10 mouse cellular contexts compared by ENCODE assay signal in the genomic region with DNA sequence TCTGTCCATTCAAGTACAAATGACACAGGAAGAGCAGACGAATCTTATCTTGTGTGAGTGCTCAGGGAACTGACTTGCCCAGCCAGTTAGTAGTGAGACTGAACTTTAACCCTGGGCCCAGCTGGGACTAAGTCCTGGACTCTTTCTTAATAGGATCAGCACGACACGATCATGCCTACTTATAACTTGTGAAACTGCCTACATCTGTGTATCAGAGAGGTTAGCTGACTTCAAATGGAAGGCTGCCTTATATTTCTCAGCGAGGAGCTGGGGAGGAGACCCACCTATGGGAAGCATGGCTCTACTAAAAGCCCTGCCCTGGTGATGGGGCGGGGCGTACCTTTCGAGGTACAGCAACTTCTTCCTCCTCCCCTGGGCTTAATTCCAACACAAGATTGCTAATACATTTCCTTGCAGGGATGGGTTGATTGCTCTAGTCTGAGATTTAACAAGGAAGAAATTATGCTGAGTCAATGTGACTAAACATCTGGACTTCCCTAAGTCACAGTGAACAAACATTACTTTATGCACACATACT. TPM values are rescaled to one million over a fixed set of nuclear protein-coding genes. Genes with fewer than 3 reads are reported as not detected.
DNase-seq lines count a peak whose midpoint lies in the region; ATAC-seq and TF ChIP-seq lines count a peak whose summit lies in the region.
"Had no signal": no experiment of that assay in that cellular context is flagged by ENCODE, and none has a peak within 500 bp of the region (broad histone marks: within the 10 kb centered on the region; RNA-seq: fewer than 3 reads in every experiment).

No protein-coding gene starts in this region.

- H3K4me3 ChIP-seq in heart, embryonic 16.5 days (ENCODE audit: low read length), result no peak overlapping the region
- peak overlapping the region; percentile 73 for H3K4me3 ChIP-seq in megakaryocyte, embryonic 14.5 days (replicated peaks)
- no peak overlapping the region for H3K4me3 ChIP-seq in midbrain, embryonic 14.5 days (replicated peaks; ENCODE audit: low read depth, low read length)
- H3K4me3 ChIP-seq: forebrain, embryonic 12.5 days; limb, embryonic 13.5 days had no signal

- TF ChIP-seq CTCF in Patski (IDR thresholded peaks at IDR 0.05), result no peak

- H3K9me3 ChIP-seq in heart, embryonic 16.5 days (replicated peaks; ENCODE audit: control insufficient read depth, low read length), result no peaks in the 10 kb centered on the region
- no peaks in the 10 kb centered on the region for H3K9me3 ChIP-seq in megakaryocyte, embryonic 14.5 days
- H3K9me3 ChIP-seq in midbrain, embryonic 14.5 days (ENCODE audit: control insufficient read depth, low read length), result no peaks in the 10 kb centered on the region
- H3K9me3 ChIP-seq: forebrain, embryonic 12.5 days; limb, embryonic 13.5 days had no signal

- no peak overlapping the region for H3K9ac ChIP-seq in heart, embryonic 16.5 days (ENCODE audit: low read length)
- no peak overlapping the region for H3K9ac ChIP-seq in midbrain, embryonic 14.5 days (replicated peaks; ENCODE audit: low read length)
- H3K9ac ChIP-seq: forebrain, embryonic 12.5 days; limb, embryonic 13.5 days had no signal

- CTCF ChIA-PET in Patski (lab: Charles Lee), result interaction anchor here (1.7 to 2.3 kb wide), 2 partner anchors 13 to 26 kb away, joined by 3 to 6 read pairs; no protein-coding TSS in a partner anchor

- POLR2A ChIA-PET in Patski (lab: Charles Lee), result no interaction called here

- no peaks in the 10 kb centered on the region for H3K27me3 ChIP-seq in heart, embryonic 16.5 days (ENCODE audit: control insufficient read depth, insufficient read depth, low read length)
- no peaks in the 10 kb centered on the region for H3K27me3 ChIP-seq in Patski
- peaks cover 2% of the 10 kb centered on the region for H3K27me3 ChIP-seq in megakaryocyte, embryonic 14.5 days (replicated peaks)
- H3K27me3 ChIP-seq in midbrain, embryonic 14.5 days (ENCODE audit: control insufficient read depth, insufficient read depth, low read length), result no peaks in the 10 kb centered on the region
- H3K27me3 ChIP-seq: forebrain, embryonic 12.5 days; limb, embryonic 13.5 days had no signal

- H3K27ac ChIP-seq in heart, embryonic 16.5 days (ENCODE audit: low read length), result peak overlapping the region; percentile 13
- no peak overlapping the region for H3K27ac ChIP-seq in midbrain, embryonic 14.5 days (replicated peaks; ENCODE audit: low read depth, low read length)
- H3K27ac ChIP-seq: forebrain, embryonic 12.5 days; limb, embryonic 13.5 days had no signal

- no peak for DNase-seq in heart, postnatal 10 days
- peak; percentile 43 for DNase-seq in Patski (ENCODE audit: low read depth, low spot score)
- peak; percentile 89 for DNase-seq in kidney, adult 9 months
- DNase-seq in midbrain, embryonic 14.5 days, result no peak
- DNase-seq in thymus, postnatal 14 days, result no peak
- DNase-seq in spleen, adult 18-20 months, result no peak

- intact Hi-C loops in heart, postnatal 10 days (cut with DNase I), result no loop called here

- WGBS in heart, embryonic 16.5 days, result 58% methylated on average over 7 of the region's 7 CpGs
- whole genome bisulfite sequencing in midbrain, embryonic 14.5 days, result 62% methylated on average over 7 of the region's 7 CpGs

- in situ Hi-C loops in Patski (cut with MboI; ENCODE audit: low pct_unique_long_range_greater_than_20kb), result no loop called here

- H3K4me2 ChIP-seq in heart, embryonic 16.5 days (ENCODE audit: low read depth, low read length), result no peak overlapping the region
- H3K4me2 ChIP-seq in midbrain, embryonic 14.5 days (ENCODE audit: low read length), result no peak overlapping the region
- H3K4me2 ChIP-seq: forebrain, embryonic 12.5 days; limb, embryonic 13.5 days had no signal

- no peak for ATAC-seq in heart, embryonic 16.5 days (replicated peaks; ENCODE audit: extremely low read depth, insufficient read depth, low FRiP score)
- no peak for ATAC-seq in Patski
- ATAC-seq in midbrain, embryonic 14.5 days (ENCODE audit: low FRiP score, low TSS enrichment), result no peak

- H3K36me3 ChIP-seq in heart, embryonic 16.5 days (ENCODE audit: control insufficient read depth, insufficient read depth), result no peaks in the 10 kb centered on the region
- H3K36me3 ChIP-seq in megakaryocyte, embryonic 14.5 days (replicated peaks; ENCODE audit: low read length), result peaks cover under 1% of the 10 kb centered on the region
- H3K36me3 ChIP-seq in midbrain, embryonic 14.5 days (ENCODE audit: control insufficient read depth, insufficient read depth, low read length), result peaks cover 7% of the 10 kb centered on the region; the same call in 1 of the 2 replicates
- H3K36me3 ChIP-seq: limb, embryonic 13.5 days had no signal

- peaks cover 16% of the 10 kb centered on the region for H3K4me1 ChIP-seq in heart, embryonic 16.5 days (ENCODE audit: control insufficient read depth, insufficient read depth, low read length)
- H3K4me1 ChIP-seq in megakaryocyte, embryonic 14.5 days, result peaks cover 72% of the 10 kb centered on the region
- H3K4me1 ChIP-seq in midbrain, embryonic 14.5 days (ENCODE audit: control insufficient read depth, insufficient read depth, low read length), result peaks cover 5% of the 10 kb centered on the region; the same call in 1 of the 2 replicates

RNA-seq across cellular contexts. Expression of gene Pgd, which starts 3.9 kb away (rescaled TPM):
- 78.2 and 84.0 TPM in 2 replicates for polyA plus RNA-seq in heart, embryonic 16.5 days (2015; fragmentation: Nextera tagmentation; extraction: Ambion mirVana)
- 10 to 100 TPM; 52.7 to 57.4 TPM for total RNA-seq in heart, postnatal 10 days (2021)
- 110 TPM for polyA plus RNA-seq in Patski (2021)
- 102 and 133 TPM in 2 replicates for polyA plus RNA-seq in megakaryocyte, embryonic 14.5 days (2012; ENCODE audit: insufficient read depth, low replicate concordance)
- 50.6 and 73.5 TPM in 2 replicates for polyA plus RNA-seq in midbrain, embryonic 14.5 days (2014; fragmentation: Nextera tagmentation; extraction: Ambion mirVana)

RNA-seq across cellular contexts. Expression of gene Cenps, which starts 33.0 kb away (rescaled TPM):
- polyA plus RNA-seq in heart, embryonic 16.5 days (2015; fragmentation: Nextera tagmentation; extraction: Ambion mirVana), result 20.9 and 22.8 TPM in 2 replicates
- 10 to 100 TPM in 1 of 2 experiments, 1 to 10 TPM in 1; 9.7 to 12.2 TPM for total RNA-seq in heart, postnatal 10 days (2021)
- 12.5 TPM for polyA plus RNA-seq in Patski (2021)
- polyA plus RNA-seq in megakaryocyte, embryonic 14.5 days (2012; ENCODE audit: insufficient read depth, low replicate concordance), result 7.5 TPM in 1 of 2 replicates, not detected in the other
- polyA plus RNA-seq in midbrain, embryonic 14.5 days (2014; fragmentation: Nextera tagmentation; extraction: Ambion mirVana), result 16.9 and 20.2 TPM in 2 replicates

RNA-seq across cellular contexts. Expression of gene Cort, which starts 43.9 kb away (rescaled TPM):
- not detected in 2 replicates for polyA plus RNA-seq in heart, embryonic 16.5 days (2015; fragmentation: Nextera tagmentation; extraction: Ambion mirVana)
- total RNA-seq in heart, postnatal 10 days (2021), result under 1 TPM; 0.42 to 0.55 TPM
- polyA plus RNA-seq in Patski (2021), result 0.18 TPM
- 3.4 TPM in 1 of 2 replicates, not detected in the other for polyA plus RNA-seq in megakaryocyte, embryonic 14.5 days (2012; ENCODE audit: insufficient read depth, low replicate concordance)
- 0.93 TPM in 1 of 2 replicates, not detected in the other for polyA plus RNA-seq in midbrain, embryonic 14.5 days (2014; fragmentation: Nextera tagmentation; extraction: Ambion mirVana)

Comparison
In these comparisons a context has a peak if more than half of its experiments do, and no peak if none do; other contexts are left out.
1. DNase-seq: peak in Patski (single experiment) and kidney, adult 9 months (single experiment); none in heart, postnatal 10 days (0 of 2), midbrain, embryonic 14.5 days (single experiment), thymus, postnatal 14 days (single experiment) and spleen, adult 18-20 months (0 of 2).